Mouse (Mus musculus): Measurements from ENCODE around the gene Osbpl10. TPM values are rescaled to one million over a fixed set of nuclear protein-coding genes. Genes with fewer than 3 reads are reported as not detected.
A peak's percentile ranks its signal among the peaks of the same experiment; 100 is the strongest.
"Not testable (repeated sequence)": the region's sequence is repeated elsewhere in the genome, so short reads cannot be mapped to it uniquely, and the experiment has no call there.

The Osbpl10 gene
- total RNA-seq, 2 experiments from 2014 or later = 17.2 to 17.9 TPM

GRCm38 (mm10) chr9:114985741-114986140 lies 7.4 kb downstream of the Osbpl10 start:
- no peak for DNase-seq

- DNase-seq = no peak
Observed at GRCm38 (mm10) chr9:114986361-114986760, 8.0 kb downstream of the Osbpl10 start.

DNA sequence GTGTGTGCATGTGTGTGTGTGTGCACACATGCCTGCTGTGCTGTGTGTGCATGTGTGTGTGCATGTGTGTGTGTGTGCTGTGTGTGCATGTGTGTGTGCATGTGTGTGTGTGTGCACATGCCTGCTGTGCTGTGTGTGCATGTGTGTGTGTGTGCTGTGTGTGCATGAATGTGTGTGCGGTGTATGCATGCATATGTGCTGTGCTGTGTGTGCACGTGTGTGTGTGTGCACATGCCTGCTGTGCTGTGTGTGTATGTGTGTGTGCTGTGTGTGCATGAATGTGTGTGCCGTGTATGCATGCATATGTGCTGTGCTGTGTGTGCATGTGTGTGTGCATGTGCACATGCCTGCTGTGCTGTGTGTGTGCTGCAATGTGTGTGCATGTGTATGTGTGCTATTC lies 9.7 kb downstream of the Osbpl10 start:
- DNase-seq = no peak

DNA sequence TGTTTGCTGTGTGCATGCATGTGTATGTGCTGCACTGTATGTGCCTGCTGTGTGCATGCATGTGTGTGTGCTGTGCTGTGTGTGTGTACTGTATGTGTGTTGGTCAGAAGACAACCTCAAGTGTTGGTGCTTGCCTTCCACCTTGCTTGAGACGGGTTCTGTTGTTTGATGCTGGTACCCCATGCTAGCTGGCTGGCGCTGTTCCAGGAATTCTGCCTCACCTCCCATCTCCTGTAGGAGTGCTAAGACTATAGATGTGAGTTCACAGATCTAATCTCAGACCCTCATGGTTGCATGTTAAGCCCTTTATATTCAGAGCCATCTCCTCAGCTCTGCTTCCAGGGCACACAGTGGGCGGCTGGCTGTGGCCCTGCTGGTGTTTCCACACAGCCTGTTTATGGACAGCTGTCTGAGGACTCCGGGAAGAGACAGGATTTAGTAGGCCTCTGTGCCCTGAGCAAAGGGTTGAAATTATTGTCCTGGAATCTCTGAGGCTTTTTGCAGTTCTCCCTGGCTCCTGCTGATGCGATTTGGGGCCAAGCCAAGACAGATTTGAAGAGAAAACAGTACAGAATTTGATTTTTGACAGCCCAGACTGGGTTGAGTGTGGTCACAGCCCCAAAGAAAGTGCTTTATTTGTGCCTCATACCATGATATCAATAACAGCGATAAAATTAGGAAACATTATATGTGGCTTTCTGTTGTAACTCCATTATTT lies 10.4 kb downstream of the Osbpl10 start:
- no peak for DNase-seq

- DNase-seq = no peak
Observed at GRCm38 (mm10) chr9:114990421-114990820, 12.1 kb downstream of the Osbpl10 start.

GRCm38 (mm10) chr9:114992528-114992927 lies 14.2 kb downstream of the Osbpl10 start:
- no peak for DNase-seq

DNA sequence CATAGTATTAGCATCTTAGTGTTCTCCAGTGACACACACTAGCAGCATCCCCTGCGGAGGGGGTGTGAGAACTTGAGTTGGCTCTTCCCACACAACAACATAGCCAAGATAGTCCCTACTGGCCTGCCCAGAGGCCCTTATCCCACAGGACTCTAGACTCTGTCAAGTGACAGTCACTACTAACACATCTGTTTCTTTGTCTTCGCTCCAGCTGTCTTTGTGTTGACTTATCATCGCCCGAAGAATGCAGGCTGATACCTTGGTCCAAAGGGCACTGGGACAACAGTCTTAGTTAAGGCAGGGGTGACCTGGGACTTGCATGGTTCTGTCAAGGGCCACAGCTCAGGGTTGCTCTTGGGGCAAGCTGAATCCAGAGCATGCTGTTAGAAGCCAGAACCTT lies 16.9 kb downstream of the Osbpl10 start:
- no peak for DNase-seq

GRCm38 (mm10) chr9:114995716-114996115 lies 17.3 kb downstream of the Osbpl10 start:
- no peak for DNase-seq

DNA sequence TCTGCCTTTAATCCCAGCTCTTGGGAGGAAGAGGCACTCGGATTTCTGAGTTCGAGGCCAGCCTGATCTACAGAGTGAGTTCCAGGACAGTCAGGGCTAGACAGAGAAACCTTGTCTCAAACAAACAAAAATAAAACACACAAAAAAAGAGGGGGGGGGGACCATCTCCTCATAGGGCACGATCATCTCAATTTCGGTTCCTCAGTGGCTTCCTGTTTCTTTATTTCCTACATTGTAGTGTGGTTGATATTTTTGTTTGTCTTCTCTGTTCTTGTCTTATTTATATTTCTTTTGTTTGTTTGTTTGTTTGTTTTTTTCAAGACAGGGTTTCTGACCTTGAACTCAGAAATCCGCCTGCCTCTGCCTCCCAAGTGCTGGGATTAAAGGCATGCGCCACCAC lies 18.1 kb downstream of the Osbpl10 start:
- DNase-seq = no peak

GRCm38 (mm10) chr9:114999010-114999770 lies 20.8 kb downstream of the Osbpl10 start:
- no peak for DNase-seq

- DNase-seq = no peak
Observed at GRCm38 (mm10) chr9:114999771-115000146, 21.4 kb downstream of the Osbpl10 start.

GRCm38 (mm10) chr9:115005446-115005845 lies 27.1 kb downstream of the Osbpl10 start:
- DNase-seq = no peak

- no peak for DNase-seq
Observed at GRCm38 (mm10) chr9:115007776-115008175, 29.4 kb downstream of the Osbpl10 start.

GRCm38 (mm10) chr9:115008194-115008593 lies 29.8 kb downstream of the Osbpl10 start:
- DNase-seq = no peak

DNA sequence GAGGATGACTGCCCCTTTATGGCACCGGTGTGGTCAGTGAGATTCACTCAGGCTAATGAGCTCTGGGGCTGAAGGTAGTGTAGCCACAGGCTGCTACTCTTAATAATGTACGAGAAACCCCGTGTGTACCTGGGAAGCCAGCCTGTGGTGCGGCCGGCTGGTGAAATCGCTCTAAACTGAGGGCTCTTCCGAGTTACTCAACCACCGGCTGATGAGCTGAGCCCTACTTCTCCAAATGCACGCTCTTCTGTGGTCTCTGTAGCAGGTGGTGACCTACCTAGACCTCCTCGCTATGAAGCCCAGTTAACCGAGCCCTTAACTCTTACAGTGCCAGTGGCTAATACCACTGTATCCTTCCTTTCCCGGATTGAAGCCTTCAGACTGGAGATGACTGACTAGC lies 34.0 kb downstream of the Osbpl10 start:
- DNase-seq = no peak

- no peak for DNase-seq
Observed at GRCm38 (mm10) chr9:115020141-115020540, 41.8 kb downstream of the Osbpl10 start.

DNA sequence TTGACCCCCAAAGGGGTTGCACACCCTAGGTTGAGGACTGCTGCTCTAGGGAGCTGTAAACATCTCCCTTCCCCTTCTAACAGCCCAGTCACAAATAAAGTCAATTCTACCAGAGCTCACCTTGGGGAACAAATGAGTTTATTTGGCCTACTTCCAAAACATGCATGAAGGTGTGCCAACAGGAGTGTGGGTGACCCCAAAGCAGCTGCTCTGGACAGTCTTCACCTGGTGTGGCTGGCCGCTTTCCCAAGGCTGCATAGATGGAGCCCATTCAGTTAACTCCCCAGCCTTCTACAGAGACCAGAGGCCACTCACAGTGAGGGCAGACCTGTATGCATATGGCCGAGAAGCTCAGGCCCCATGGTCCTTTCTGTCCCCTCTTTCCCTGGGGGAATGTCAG lies 43.0 kb downstream of the Osbpl10 start:
- DNase-seq = no peak

GRCm38 (mm10) chr9:115023137-115023536 lies 44.8 kb downstream of the Osbpl10 start:
- no peak for DNase-seq

- peak; percentile 27 to 30 for DNase-seq
Observed at GRCm38 (mm10) chr9:115023708-115024383, 45.5 kb downstream of the Osbpl10 start.

GRCm38 (mm10) chr9:115029307-115029706 lies 50.9 kb downstream of the Osbpl10 start:
- DNase-seq = no peak

DNA sequence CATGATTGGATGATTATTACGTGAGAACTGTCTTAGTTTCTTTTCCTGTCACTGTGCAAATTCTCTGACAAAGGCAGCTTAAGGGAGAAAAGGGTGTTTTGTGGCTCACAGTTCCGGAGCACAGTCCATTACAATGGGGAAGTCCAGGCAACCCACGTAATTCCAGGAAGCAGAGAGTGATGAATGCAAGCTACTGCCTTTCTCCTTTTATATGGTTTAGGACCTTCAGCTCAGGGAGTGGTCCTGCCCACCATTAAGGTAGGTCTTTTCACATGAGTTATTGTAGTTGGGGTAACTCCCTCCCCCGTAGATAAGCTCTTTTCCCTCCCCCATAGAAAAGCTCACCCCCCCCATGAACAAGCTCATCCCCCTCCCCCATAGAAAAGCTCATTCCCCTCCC lies 52.2 kb downstream of the Osbpl10 start:
- no peak for DNase-seq

DNA sequence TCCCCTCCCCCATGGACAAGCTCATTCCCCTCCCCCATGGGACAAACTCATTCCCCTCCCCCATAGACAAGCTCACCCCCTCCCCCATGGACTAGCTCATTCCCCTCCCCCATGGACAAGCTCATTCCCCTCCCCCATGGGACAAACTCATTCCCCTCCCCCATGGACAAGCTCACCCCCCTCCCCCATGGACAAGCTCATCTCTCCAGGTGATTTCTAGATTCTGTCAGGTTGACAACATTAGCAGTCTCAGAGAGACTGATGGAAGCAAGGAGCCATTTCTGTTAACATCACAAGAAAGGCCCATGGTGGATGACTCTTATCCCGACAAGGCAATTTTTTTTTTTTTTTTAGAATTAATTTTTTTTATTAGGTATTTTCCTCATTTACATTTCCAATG lies 52.7 kb downstream of the Osbpl10 start:
- not testable (repeated sequence) for DNase-seq

DNA sequence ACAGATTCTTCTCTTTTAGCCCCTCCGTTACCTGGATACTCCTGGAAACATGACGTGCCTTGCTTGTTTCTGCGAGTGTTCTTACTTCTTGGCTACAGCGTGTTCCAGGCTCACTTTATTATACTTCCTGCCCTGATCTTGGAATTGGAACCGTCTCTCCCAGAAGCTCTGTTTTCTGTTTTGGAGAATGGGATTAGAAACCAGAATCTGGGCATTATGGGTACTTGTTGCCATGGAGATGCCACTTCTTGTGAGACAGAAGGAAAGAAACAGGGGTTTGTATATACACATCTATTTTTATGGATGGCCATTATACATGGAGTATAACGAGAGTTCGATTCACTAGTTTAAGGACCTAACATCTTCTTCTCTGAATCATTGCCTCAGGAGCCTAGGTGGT lies 54.4 kb downstream of the Osbpl10 start:
- DNase-seq = no peak

GRCm38 (mm10) chr9:115034271-115034670 lies 55.9 kb downstream of the Osbpl10 start:
- no peak for DNase-seq
